Mouse (Mus musculus) lung, postnatal 0 days (tissue): ENCODE measurements around the gene Cx3cl1. TPM values are rescaled to one million over a fixed set of nuclear protein-coding genes. Genes with fewer than 3 reads are reported as not detected.

Source experiments
- ATAC-seq: fragments of 200-750 bp; cut with Nextera tagmentation; 2 replicates; pipeline ENCODE4 v1.8.0; 2017; ENCODE audit warnings: moderate library complexity
- DNase-seq: peaks from one replicate; pipeline ENCODE4 v3.0.0-alpha.2; 2016; ENCODE audit warnings: low spot score
- H3K27ac ChIP-seq: fragments of 300-500 bp; sonication (generic); 2 replicates; pipeline ENCODE4 v1.5.1; 2014; ENCODE audit warnings: antibody characterized with exemption, mild to moderate bottlenecking, low read length, mixed read lengths
- H3K27me3 ChIP-seq: fragments of 300-500 bp; sonication (generic); replicated peaks from 2 replicates; pipeline ENCODE4 v1.6.1; 2014; ENCODE audit warnings: low read length, mixed read lengths; ENCODE audit not compliant: insufficient read depth
- H3K36me3 ChIP-seq: fragments of 300-500 bp; sonication (generic); 2 replicates; pipeline ENCODE4 v1.6.1; 2014; ENCODE audit warnings: low read length, mixed read lengths; ENCODE audit not compliant: insufficient read depth
- H3K4me1 ChIP-seq: fragments of 300-500 bp; sonication (generic); 2 replicates; pipeline ENCODE4 v1.6.1; 2014; ENCODE audit warnings: antibody characterized with exemption, low read depth, low read length, mixed read lengths; ENCODE audit not compliant: insufficient read depth
- H3K4me2 ChIP-seq: fragments of 300-500 bp; sonication (generic); replicated peaks from 2 replicates; pipeline ENCODE4 v1.6.1; 2014; ENCODE audit warnings: low read depth, mild to moderate bottlenecking, low read length, moderate library complexity, mixed read lengths
- H3K4me3 ChIP-seq: fragments of 300-500 bp; sonication (generic); 2 replicates; pipeline ENCODE4 v1.5.1; 2014; ENCODE audit warnings: low read depth, low read length
- H3K9ac ChIP-seq: fragments of 300-500 bp; sonication (generic); replicated peaks from 2 replicates; pipeline ENCODE4 v1.6.1; 2014; ENCODE audit warnings: low read depth, mild to moderate bottlenecking
- H3K9me3 ChIP-seq: fragments of 300-500 bp; sonication (generic); 2 replicates; pipeline ENCODE4 v1.6.1; 2016; ENCODE audit warnings: low read length, mixed read lengths
- CTCF ChIP-seq: IDR thresholded peaks from 2 replicates; pipeline ENCODE4 v1.5.1; 2016; ENCODE audit warnings: antibody characterized with exemption, mild to moderate bottlenecking
- EP300 ChIP-seq: IDR thresholded peaks from 2 replicates; pipeline ENCODE4 v1.6.1; 2016; ENCODE audit warnings: antibody characterized with exemption, mild to moderate bottlenecking, control low read depth
- WGBS: fragments of 180-500 bp; shearing (Covaris S2); extraction: QIAGEN DNeasy Blood & Tissue Kit; methylation state at CpG from one replicate; pipeline ENCODE4 v1.1.7; 2014; 5-methylcytosine and 5-hydroxymethylcytosine counted together
- polyA plus RNA-seq: library from polyadenylated mRNA; unstranded; fragments of >200 nt; fragmentation: Nextera tagmentation; extraction: Ambion mirVana; gene quantifications from 2 replicates; pipeline ENCODE4 v1.2.1, GENCODE M21; 2015

Gene Cx3cl1
- polyA plus RNA-seq, 1 experiment from 2014 or later, result 8.3 TPM

DNA sequence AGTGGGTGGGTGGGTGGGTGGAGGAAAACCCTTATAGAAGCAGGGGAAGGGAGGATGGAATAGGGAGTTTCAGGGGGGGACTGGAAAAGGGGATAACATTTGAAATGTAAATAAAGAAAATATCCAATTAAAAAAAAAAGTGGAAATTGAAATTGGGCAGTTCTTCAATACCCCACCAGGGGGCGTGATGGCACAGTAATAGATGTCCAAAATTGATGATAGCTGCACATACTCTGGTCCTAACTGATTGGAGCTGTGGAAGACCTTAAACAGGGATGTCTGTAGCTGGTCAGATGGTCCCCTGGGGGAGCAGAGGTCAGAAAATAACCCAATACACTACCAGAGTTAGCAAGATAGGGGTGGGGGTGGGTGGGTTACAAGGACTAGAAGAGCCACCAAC is 42.7 kb downstream of the Cx3cl1 start:
- Histone ChIP-seq H3K27me3 (no peaks in the 10 kb centered on the region), H3K4me1 (no peaks in the 10 kb centered on the region), H3K36me3 (no peaks in the 10 kb centered on the region), H3K27ac (no peak overlapping the region), H3K9me3 (no peaks in the 10 kb centered on the region), H3K4me2 (no peak overlapping the region), H3K4me3 (no peak overlapping the region), H3K9ac (no peak overlapping the region)
- DNase-seq (peak; percentile 59), ATAC-seq (no peak)
- TF ChIP-seq CTCF (peak; percentile 71), EP300 (no peak)
- WGBS, result 0% methylated on average over 1 of the region's 1 CpGs

DNA sequence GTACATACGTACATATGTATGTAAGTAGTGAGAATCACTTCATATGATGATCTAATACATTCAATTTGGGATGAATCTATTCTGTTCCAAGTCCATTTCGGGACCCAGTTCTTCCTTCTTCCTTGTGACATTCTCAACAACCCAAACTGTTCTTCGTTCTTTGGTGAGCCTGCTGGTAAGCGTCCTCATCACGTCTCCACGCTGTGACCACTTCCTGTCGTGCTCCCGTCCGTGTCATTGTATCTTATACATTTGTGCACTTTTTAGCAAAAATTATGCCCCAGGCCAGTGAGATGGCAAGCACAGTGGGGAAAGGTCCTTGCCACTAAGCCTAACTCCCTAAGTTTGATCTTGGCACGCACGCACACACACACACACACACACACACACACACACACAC is 46.1 kb downstream of the Cx3cl1 start:
- H3K4me3 ChIP-seq, result no peak overlapping the region
- H3K9me3 ChIP-seq, result no peaks in the 10 kb centered on the region
- no peak for DNase-seq
- H3K36me3 ChIP-seq, result peaks cover 7% of the 10 kb centered on the region
- no peak overlapping the region for H3K4me2 ChIP-seq
- H3K27me3 ChIP-seq, result no peaks in the 10 kb centered on the region
- no peak for ATAC-seq
- TF ChIP-seq EP300 (no peak), CTCF (no peak)
- 79% methylated on average over 11 of the region's 11 CpGs for WGBS
- H3K9ac ChIP-seq, result no peak overlapping the region
- H3K4me1 ChIP-seq, result no peaks in the 10 kb centered on the region
- H3K27ac ChIP-seq, result no peak overlapping the region

DNA sequence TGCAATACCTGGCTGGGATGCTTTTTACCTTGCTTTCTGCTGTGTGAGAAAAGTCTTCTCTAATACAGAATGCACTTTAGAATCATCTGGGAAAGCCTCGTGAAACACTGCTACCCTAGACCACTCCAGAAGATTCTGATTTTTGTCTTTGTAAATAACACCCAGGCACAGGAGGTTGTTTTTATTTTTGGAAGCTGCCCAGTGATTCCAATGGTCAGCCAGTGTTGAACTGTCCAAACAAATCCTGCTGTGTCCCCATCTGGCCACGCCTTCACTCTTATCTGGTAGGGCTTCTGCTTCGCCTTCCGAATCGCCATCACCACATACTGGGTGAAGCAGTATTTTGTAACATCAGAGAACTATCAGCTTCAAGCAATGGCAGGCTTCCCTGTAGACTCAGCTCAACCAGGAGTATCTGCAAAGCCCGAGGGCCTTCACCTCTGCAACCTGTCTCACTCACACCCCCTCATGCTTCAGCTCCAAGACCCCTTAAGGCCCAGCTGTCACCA is 47.9 kb downstream of the Cx3cl1 start:
- DNase-seq (no peak), ATAC-seq (no peak)
- H3K27me3 ChIP-seq, result no peaks in the 10 kb centered on the region
- H3K4me1 ChIP-seq, result no peaks in the 10 kb centered on the region
- TF ChIP-seq CTCF, result no peak
- no peak for TF ChIP-seq EP300
- no peaks in the 10 kb centered on the region for H3K9me3 ChIP-seq
- H3K27ac ChIP-seq, result no peak overlapping the region
- H3K36me3 ChIP-seq, result peaks cover 22% of the 10 kb centered on the region
- WGBS, result 61% methylated on average over 6 of the region's 6 CpGs
- no peak overlapping the region for H3K4me3 ChIP-seq
- H3K4me2 ChIP-seq, result no peak overlapping the region
- no peak overlapping the region for H3K9ac ChIP-seq

DNA sequence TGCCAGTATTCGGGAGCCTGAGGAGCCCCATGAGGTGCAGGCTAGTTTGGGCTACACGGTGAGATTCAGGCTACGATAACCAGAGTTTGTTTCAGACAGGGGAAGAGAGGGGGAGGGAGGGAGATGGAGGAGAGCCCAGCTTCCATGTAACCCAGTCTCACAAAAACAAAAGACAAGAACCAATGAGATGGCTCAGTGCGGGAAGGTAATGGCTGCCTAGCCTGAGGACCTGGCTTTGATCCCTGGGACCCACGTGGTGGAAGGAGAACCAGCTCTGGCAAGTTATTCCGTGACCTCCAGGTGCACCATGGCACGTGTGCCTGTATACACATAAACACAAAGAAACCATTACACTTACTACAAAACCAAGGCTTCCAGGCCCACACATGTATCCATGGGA is 48.7 kb downstream of the Cx3cl1 start:
- DNase-seq (no peak), ATAC-seq (no peak)
- H3K9me3 ChIP-seq, result no peaks in the 10 kb centered on the region
- H3K4me1 ChIP-seq, result no peaks in the 10 kb centered on the region
- no peak overlapping the region for H3K4me2 ChIP-seq
- H3K9ac ChIP-seq, result no peak overlapping the region
- H3K27me3 ChIP-seq, result no peaks in the 10 kb centered on the region
- no peak overlapping the region for H3K27ac ChIP-seq
- H3K36me3 ChIP-seq, result peaks cover 26% of the 10 kb centered on the region
- TF ChIP-seq EP300, result no peak
- no peak for TF ChIP-seq CTCF
- 86% methylated on average over 7 of the region's 7 CpGs for WGBS
- no peak overlapping the region for H3K4me3 ChIP-seq

DNA sequence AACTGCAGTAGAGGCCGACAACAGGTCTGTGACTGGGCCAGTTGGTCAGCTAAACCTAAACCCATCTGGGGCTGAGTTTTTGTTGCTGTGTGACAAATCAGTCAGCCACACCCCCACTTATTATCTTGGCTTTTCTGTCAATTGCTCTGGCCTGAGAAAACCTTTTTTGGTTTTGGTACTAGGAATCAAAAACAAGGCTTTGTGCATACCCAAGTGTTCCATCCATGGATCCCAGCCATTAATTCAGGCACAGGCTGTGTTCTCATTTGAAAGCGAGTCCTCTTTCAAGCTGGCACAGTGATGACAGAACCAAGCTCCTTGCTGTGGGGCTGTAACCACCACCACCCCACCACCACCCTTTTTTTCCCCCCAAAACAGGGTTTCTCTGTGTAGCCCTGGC is 49.6 kb downstream of the Cx3cl1 start:
- Histone ChIP-seq H3K9me3 (no peaks in the 10 kb centered on the region), H3K27me3 (no peaks in the 10 kb centered on the region), H3K4me3 (no peak overlapping the region), H3K9ac (no peak overlapping the region), H3K4me1 (no peaks in the 10 kb centered on the region), H3K4me2 (no peak overlapping the region), H3K27ac (no peak overlapping the region), H3K36me3 (peaks cover 26% of the 10 kb centered on the region)
- ATAC-seq (no peak), DNase-seq (no peak)
- 93% methylated on average over 2 of the region's 2 CpGs for WGBS
- TF ChIP-seq CTCF (no peak), EP300 (no peak)

DNA sequence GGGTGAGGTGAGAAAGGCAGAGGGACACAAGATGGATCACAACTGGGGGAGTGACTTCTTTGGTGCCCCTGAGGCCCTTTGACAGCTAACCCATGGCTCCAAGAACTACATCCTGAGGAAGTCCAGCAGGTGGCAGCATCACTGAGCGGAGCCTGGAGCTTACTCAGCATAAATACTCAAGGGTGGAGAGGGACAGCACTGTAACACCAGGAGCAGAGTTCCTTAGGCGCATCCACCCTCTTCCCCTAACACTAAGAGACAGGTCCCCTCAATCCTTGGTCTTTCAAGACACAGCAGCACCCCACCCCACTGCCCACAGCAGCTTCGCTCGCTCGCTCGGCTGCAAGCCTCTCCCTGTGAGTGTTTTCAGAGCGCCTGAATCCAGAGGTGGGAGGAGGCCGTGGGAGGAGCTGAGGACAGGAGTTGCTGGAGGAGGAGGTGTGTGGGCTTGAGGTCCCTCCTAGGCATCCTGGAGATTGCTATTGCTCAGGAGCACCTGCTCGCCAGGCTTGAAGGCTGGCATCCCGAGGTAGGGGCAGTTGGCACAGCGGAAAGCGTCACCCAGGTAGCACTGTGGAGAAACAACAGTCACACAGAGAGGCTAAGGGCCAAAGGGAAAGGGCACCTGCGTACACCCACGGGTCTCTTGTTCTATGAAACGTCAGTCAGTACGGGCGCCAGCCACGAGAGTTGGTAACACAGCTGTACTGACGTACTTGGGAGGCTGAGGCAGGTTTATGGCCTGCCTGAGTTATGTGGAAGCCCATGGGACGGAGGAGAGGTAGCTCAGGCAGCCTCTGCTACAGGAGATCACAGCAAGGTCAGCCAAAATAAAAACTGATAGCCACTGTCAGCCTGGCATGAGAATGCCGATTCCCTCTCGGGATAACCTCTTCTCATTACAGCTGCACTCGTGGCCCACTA is 51.1 kb downstream of the Cx3cl1 start:
- peak; percentile 79 for ATAC-seq
- Histone ChIP-seq H3K4me1 (no peaks in the 10 kb centered on the region), H3K4me3 (no peak overlapping the region), H3K27me3 (no peaks in the 10 kb centered on the region), H3K27ac (no peak overlapping the region), H3K4me2 (no peak overlapping the region), H3K36me3 (peaks cover 28% of the 10 kb centered on the region), H3K9me3 (no peaks in the 10 kb centered on the region), H3K9ac (no peak overlapping the region)
- DNase-seq, result peak; percentile 78
- 81% methylated on average over 23 of the region's 23 CpGs for WGBS
- peak; percentile 80 for TF ChIP-seq CTCF
- TF ChIP-seq EP300, result no peak
